Mouse (Mus musculus): Measurements from ENCODE around the gene Gcgr. TPM values are rescaled to one million over a fixed set of nuclear protein-coding genes. Genes with fewer than 3 reads are reported as not detected.

The Gcgr gene
- total and polyA plus RNA-seq, 2 experiments from 2014 or later: 0.99 to 1.0 TPM

- no peak for ATAC-seq
- Histone ChIP-seq H3K9me3 (ENCODE audit: low read length) (no peaks in the 10 kb centered on the region), H3K9ac (replicated peaks; ENCODE audit: low read length) (no peak overlapping the region), H3K27ac (no peak overlapping the region), H3K4me2 (ENCODE audit: low read depth, low read length) (no peak overlapping the region), H3K27me3 (ENCODE audit: insufficient read depth, low read length) (no peaks in the 10 kb centered on the region), H3K4me1 (ENCODE audit: insufficient read depth, low read length) (no peaks in the 10 kb centered on the region), H3K4me3 (ENCODE audit: low read length) (no peak overlapping the region), H3K36me3 (ENCODE audit: insufficient read depth, low read length) (peaks cover 66% of the 10 kb centered on the region)
- TF ChIP-seq CTCF (IDR thresholded peaks at IDR 0.05; ENCODE audit: low read depth): no peak
- no peak for DNase-seq (ENCODE audit: low spot score)
- WGBS: 95% methylated on average over 13 of the region's 13 CpGs
Measured at GRCm38 (mm10) chr11:120560952-120561728, 30.6 kb downstream of the Gcgr start.

DNA sequence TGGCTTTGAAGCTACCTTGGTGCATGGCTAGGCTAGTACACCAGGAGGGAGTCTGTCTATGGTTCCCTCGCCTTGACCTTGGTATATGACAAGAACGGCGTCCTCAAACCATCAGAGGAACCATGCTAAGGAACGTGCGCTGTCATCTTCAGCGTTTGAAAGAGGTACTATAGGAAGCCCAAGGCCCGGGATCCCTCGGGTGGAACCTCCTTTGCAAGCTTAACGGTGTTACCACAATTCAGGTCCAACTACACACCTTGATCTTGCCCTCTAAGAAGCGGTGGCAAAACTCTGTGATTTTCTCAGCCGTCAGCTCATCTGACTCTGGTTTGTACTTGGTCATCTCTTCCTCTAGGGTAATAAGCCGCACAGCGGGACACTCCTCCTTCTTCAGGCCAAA, 32.5 kb downstream of the Gcgr start:
- no peaks in the 10 kb centered on the region for H3K27me3 ChIP-seq (ENCODE audit: insufficient read depth, low read length)
- DNase-seq (ENCODE audit: low spot score) (no peak), ATAC-seq (no peak)
- no peaks in the 10 kb centered on the region for H3K9me3 ChIP-seq (ENCODE audit: low read length)
- H3K4me3 ChIP-seq (ENCODE audit: low read length): no peak overlapping the region
- TF ChIP-seq CTCF (IDR thresholded peaks at IDR 0.05; ENCODE audit: low read depth): no peak
- 97% methylated on average over 13 of the region's 13 CpGs for WGBS
- H3K9ac ChIP-seq (replicated peaks; ENCODE audit: low read length): no peak overlapping the region
- H3K4me2 ChIP-seq (ENCODE audit: low read depth, low read length): no peak overlapping the region
- H3K4me1 ChIP-seq (ENCODE audit: insufficient read depth, low read length): no peaks in the 10 kb centered on the region
- H3K27ac ChIP-seq: no peak overlapping the region
- H3K36me3 ChIP-seq (ENCODE audit: insufficient read depth, low read length): peaks cover 84% of the 10 kb centered on the region

DNA sequence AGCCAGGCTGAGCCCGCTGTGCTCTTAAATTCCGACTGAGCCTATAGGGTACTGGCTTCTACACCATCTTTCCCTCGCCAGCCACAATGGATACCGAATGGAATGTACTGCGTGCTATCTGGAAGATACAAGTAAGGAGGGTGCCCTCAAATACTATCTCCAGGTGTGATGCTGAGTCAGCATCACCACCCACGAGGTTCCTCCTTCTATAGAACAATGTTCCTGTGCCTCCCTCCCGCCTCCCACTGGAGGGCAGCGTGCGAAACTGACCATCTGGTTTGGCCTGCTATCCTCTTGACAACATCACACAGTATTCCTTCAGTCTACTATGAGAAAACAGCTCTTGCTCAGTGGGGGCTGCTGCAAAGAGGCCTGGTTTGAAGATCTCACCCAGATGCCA, 34.6 kb downstream of the Gcgr start:
- no peaks in the 10 kb centered on the region for H3K9me3 ChIP-seq (ENCODE audit: low read length)
- no peak for TF ChIP-seq CTCF (IDR thresholded peaks at IDR 0.05; ENCODE audit: low read depth)
- no peaks in the 10 kb centered on the region for H3K27me3 ChIP-seq (ENCODE audit: insufficient read depth, low read length)
- H3K27ac ChIP-seq: no peak overlapping the region
- H3K4me1 ChIP-seq (ENCODE audit: insufficient read depth, low read length): no peaks in the 10 kb centered on the region
- WGBS: 87% methylated on average over 9 of the region's 9 CpGs
- ATAC-seq: no peak
- H3K4me2 ChIP-seq (ENCODE audit: low read depth, low read length): no peak overlapping the region
- H3K36me3 ChIP-seq (ENCODE audit: insufficient read depth, low read length): peaks cover 88% of the 10 kb centered on the region
- DNase-seq (ENCODE audit: low spot score): no peak
- H3K9ac ChIP-seq (replicated peaks; ENCODE audit: low read length): no peak overlapping the region
- H3K4me3 ChIP-seq (ENCODE audit: low read length): no peak overlapping the region

DNA sequence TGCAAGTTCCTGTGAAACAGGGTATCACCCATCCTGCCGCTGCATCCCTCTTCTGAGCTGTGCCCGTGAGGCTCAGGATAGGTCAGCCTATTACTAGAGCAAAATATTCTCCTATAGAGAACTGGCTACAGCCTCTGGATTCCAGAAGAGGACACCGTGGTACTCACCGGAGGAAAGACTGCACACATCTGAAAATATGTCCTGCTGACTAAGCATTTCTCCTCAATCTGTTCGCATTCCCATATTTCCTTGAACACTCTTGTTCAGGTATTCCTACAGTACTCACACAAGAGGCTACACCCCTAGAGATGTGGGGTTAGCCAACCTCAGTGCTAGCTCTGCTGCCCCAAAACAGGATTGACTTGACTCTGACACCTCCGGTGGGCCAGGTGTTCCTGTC, 37.8 kb downstream of the Gcgr start:
- Histone ChIP-seq H3K27me3 (ENCODE audit: insufficient read depth, low read length) (no peaks in the 10 kb centered on the region), H3K4me3 (ENCODE audit: low read length) (no peak overlapping the region), H3K9me3 (ENCODE audit: low read length) (no peaks in the 10 kb centered on the region), H3K36me3 (ENCODE audit: insufficient read depth, low read length) (peaks cover 68% of the 10 kb centered on the region), H3K4me1 (ENCODE audit: insufficient read depth, low read length) (peaks cover 10% of the 10 kb centered on the region; the same call in 1 of the 2 replicates), H3K4me2 (ENCODE audit: low read depth, low read length) (no peak overlapping the region), H3K27ac (no peak overlapping the region), H3K9ac (replicated peaks; ENCODE audit: low read length) (no peak overlapping the region)
- no peak for TF ChIP-seq CTCF (IDR thresholded peaks at IDR 0.05; ENCODE audit: low read depth)
- ATAC-seq (no peak), DNase-seq (ENCODE audit: low spot score) (no peak)
- WGBS: 95% methylated on average over 6 of the region's 6 CpGs

GRCm38 (mm10) chr11:120571122-120571521, 40.6 kb downstream of the Gcgr start:
- Histone ChIP-seq H3K9me3 (ENCODE audit: low read length) (no peaks in the 10 kb centered on the region), H3K4me1 (ENCODE audit: insufficient read depth, low read length) (peaks cover 13% of the 10 kb centered on the region), H3K9ac (replicated peaks; ENCODE audit: low read length) (0 out of 2 replicates have a peak overlapping the region, but pooled peaks have one; percentile 67), H3K27ac (no peak overlapping the region), H3K4me3 (ENCODE audit: low read length) (0 out of 2 replicates have a peak overlapping the region, but pooled peaks have one; percentile 93), H3K4me2 (ENCODE audit: low read depth, low read length) (peak overlapping the region; percentile 86), H3K27me3 (ENCODE audit: insufficient read depth, low read length) (no peaks in the 10 kb centered on the region), H3K36me3 (ENCODE audit: insufficient read depth, low read length) (peaks cover 42% of the 10 kb centered on the region; the same call in 1 of the 2 replicates)
- DNase-seq (ENCODE audit: low spot score): no peak
- no peak for ATAC-seq
- TF ChIP-seq CTCF (IDR thresholded peaks at IDR 0.05; ENCODE audit: low read depth): no peak
- WGBS: 77% methylated on average over 3 of the region's 3 CpGs

DNA sequence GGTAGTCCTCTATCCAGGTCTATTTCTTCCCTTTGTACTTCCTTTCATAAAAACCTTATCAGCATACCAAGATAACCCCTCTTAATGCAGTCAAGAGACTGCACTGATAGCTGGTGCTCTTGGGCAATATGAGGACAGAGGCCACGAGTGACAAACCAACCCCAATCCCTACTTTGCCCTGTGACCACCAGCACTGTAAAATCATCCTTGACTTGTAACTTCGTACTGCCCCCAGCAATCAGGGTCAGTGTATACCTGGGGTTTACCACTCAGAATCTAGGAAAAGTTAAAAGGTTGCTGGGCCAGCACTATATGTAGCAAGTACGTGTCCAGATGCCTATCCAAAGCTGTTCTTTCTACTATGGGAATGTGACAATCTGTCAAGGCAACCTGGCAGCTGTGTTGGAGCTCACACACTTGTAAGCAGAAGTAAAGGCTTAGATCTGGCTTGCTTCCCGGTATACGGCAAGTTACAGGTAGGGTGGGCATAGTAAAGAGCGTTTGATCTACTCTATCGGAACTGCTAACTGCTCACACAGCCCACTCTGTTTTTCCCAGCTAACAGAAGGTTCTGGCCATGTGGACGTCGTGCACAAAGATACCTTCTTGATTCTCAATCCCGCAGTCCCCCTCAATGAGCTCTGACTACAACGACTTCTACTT, 41.4 kb downstream of the Gcgr start:
- peak overlapping the region; percentile 93 for H3K4me3 ChIP-seq (ENCODE audit: low read length)

More for the DNA sequence above, 41.4 kb downstream of the Gcgr start:
- no peak for DNase-seq (ENCODE audit: low spot score)
- H3K4me1 ChIP-seq (ENCODE audit: insufficient read depth, low read length): peaks cover 13% of the 10 kb centered on the region
- H3K9ac ChIP-seq (replicated peaks; ENCODE audit: low read length): peak overlapping the region; percentile 67
- H3K9me3 ChIP-seq (ENCODE audit: low read length): no peaks in the 10 kb centered on the region
- no peaks in the 10 kb centered on the region for H3K27me3 ChIP-seq (ENCODE audit: insufficient read depth, low read length)
- no peak for TF ChIP-seq CTCF (IDR thresholded peaks at IDR 0.05; ENCODE audit: low read depth)
- ATAC-seq: no peak
- peak overlapping the region; percentile 86 for H3K4me2 ChIP-seq (ENCODE audit: low read depth, low read length)
- 14% methylated on average over 11 of the region's 11 CpGs for WGBS
- H3K27ac ChIP-seq: peak overlapping the region; percentile 80
- peaks cover 34% of the 10 kb centered on the region; the same call in 1 of the 2 replicates for H3K36me3 ChIP-seq (ENCODE audit: insufficient read depth, low read length)

Measured in hindbrain, postnatal 0 days (tissue).